Mouse (Mus musculus): ENCODE measurements around the gene Traf5. TPM values are rescaled to one million over a fixed set of nuclear protein-coding genes. Genes with fewer than 3 reads are reported as not detected.

Gene Traf5
- polyA plus RNA-seq, 1 experiment: 9.7 TPM

DNA sequence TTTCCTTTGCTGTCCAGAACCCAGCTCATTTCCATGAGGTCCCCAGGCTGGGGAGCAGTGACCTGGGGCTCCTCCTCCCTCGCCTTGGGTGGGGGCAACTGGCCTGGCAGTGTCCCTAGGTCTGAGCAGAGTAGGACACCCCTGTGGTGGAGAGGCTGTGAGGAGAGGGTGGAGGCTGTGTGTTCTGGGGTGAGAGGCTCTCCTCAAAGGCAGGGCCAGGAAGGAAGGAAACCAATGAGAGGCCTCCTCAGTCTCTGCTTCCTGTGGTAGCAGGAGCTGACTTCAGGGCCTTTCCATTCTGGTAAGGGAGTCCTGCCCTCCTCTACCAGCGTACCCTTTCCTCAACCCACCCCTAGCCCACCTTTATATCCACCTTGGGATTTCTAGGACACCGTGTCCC lies 136.1 kb downstream of the Traf5 start:
- WGBS: 90% methylated on average over 3 of the region's 3 CpGs
- Histone ChIP-seq H3K27me3 (ENCODE audit: control insufficient read depth, insufficient read depth, low read length) (no peaks in the 10 kb centered on the region), H3K4me1 (ENCODE audit: control insufficient read depth, insufficient read depth, insufficient read length, low read length) (peaks cover 3% of the 10 kb centered on the region), H3K36me3 (ENCODE audit: control insufficient read depth, insufficient read depth, low read length) (no peaks in the 10 kb centered on the region), H3K4me3 (ENCODE audit: low read depth, low read length) (peak overlapping the region; percentile 38), H3K27ac (ENCODE audit: insufficient read depth, low read depth, low read length) (peak overlapping the region; percentile 75)
- TF ChIP-seq CTCF (IDR thresholded peaks at IDR 0.05; ENCODE audit: extremely low read depth, insufficient read length, insufficient replicate concordance, low read depth, low read length) (no peak), POLR2A (IDR thresholded peaks at IDR 0.05; ENCODE audit: low read depth, low read length) (no peak)

- H3K4me3 ChIP-seq (ENCODE audit: low read depth, low read length): no peak overlapping the region
- no peaks in the 10 kb centered on the region for H3K36me3 ChIP-seq (ENCODE audit: control insufficient read depth, insufficient read depth, low read length)
- WGBS: 73% methylated on average over 3 of the region's 3 CpGs
- H3K4me1 ChIP-seq (ENCODE audit: control insufficient read depth, insufficient read depth, insufficient read length, low read length): peaks cover 3% of the 10 kb centered on the region
- peak overlapping the region; percentile 75 for H3K27ac ChIP-seq (ENCODE audit: insufficient read depth, low read depth, low read length)
- H3K27me3 ChIP-seq (ENCODE audit: control insufficient read depth, insufficient read depth, low read length): no peaks in the 10 kb centered on the region
- TF ChIP-seq POLR2A (IDR thresholded peaks at IDR 0.05; ENCODE audit: low read depth, low read length): no peak
Measured at GRCm38 (mm10) chr1:191955101-191955500, 137.3 kb downstream of the Traf5 start.

DNA sequence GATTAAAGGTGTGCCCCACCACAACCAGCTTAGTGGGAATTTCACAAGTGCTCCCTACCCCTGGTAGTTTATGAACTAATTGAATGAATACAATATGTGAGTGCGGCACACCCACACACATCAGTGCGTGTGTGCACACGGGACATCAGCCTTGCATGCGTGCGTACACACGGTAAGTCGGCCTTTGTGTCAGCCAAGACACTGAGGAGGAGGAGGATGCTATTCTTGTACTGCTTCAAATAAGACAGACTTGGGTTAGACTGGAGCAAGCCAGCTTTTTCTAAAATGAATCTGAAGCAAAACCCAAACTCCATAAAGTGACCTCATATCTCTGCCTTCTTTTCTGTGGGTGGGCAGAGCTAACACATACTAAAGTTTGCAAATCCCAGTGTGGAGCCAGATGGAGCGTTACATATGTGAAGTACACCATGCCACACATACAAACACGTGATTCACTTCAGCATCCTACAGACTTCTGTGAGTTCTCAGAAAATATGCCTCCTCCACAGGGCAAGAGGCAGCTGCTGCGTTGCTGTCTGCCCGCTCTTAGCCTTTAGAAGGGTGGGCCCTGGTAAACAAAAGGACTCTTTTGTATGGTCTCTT lies 139.5 kb downstream of the Traf5 start:
- H3K4me3 ChIP-seq (ENCODE audit: low read depth, low read length): no peak overlapping the region
- peaks cover 3% of the 10 kb centered on the region for H3K4me1 ChIP-seq (ENCODE audit: control insufficient read depth, insufficient read depth, insufficient read length, low read length)
- 93% methylated on average over 11 of the region's 11 CpGs for WGBS
- no peak overlapping the region for H3K27ac ChIP-seq (ENCODE audit: insufficient read depth, low read depth, low read length)
- H3K36me3 ChIP-seq (ENCODE audit: control insufficient read depth, insufficient read depth, low read length): no peaks in the 10 kb centered on the region
- H3K27me3 ChIP-seq (ENCODE audit: control insufficient read depth, insufficient read depth, low read length): no peaks in the 10 kb centered on the region
- no peak for TF ChIP-seq POLR2A (IDR thresholded peaks at IDR 0.05; ENCODE audit: low read depth, low read length)
- TF ChIP-seq CTCF (IDR thresholded peaks at IDR 0.05; ENCODE audit: extremely low read depth, insufficient read length, insufficient replicate concordance, low read depth, low read length): no peak

DNA sequence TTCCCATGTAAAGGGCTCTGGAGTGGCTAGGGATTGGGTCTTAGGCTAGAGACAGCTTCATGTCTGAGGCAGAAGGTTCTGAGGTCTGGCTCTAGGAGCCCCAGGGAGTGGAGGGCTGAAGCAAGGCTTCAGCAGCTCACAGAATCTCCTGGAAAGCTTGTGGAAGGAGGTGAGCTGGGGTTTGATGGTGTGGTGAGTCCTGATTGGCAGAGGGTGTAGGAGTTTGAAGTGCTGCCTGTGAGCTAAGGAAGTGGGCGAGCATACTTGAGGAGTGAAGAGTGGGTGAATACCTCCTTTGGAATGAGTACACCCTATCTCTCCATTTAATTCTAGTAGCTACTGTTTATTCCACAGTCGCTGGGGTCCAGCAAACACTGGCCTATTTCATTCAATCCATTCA lies 141.7 kb downstream of the Traf5 start:
- Histone ChIP-seq H3K27me3 (ENCODE audit: control insufficient read depth, insufficient read depth, low read length) (no peaks in the 10 kb centered on the region), H3K36me3 (ENCODE audit: control insufficient read depth, insufficient read depth, low read length) (no peaks in the 10 kb centered on the region), H3K4me1 (ENCODE audit: control insufficient read depth, insufficient read depth, insufficient read length, low read length) (peaks cover 10% of the 10 kb centered on the region; the same call in 1 of the 2 replicates), H3K4me3 (ENCODE audit: low read depth, low read length) (no peak overlapping the region), H3K27ac (ENCODE audit: insufficient read depth, low read depth, low read length) (no peak overlapping the region)
- 69% methylated on average over 2 of the region's 2 CpGs for WGBS
- TF ChIP-seq CTCF (IDR thresholded peaks at IDR 0.05; ENCODE audit: extremely low read depth, insufficient read length, insufficient replicate concordance, low read depth, low read length) (no peak), POLR2A (IDR thresholded peaks at IDR 0.05; ENCODE audit: low read depth, low read length) (no peak)

- H3K27ac ChIP-seq (ENCODE audit: insufficient read depth, low read depth, low read length): no peak overlapping the region
- no peak overlapping the region for H3K4me3 ChIP-seq (ENCODE audit: low read depth, low read length)
- TF ChIP-seq POLR2A (IDR thresholded peaks at IDR 0.05; ENCODE audit: low read depth, low read length): no peak
- TF ChIP-seq CTCF (IDR thresholded peaks at IDR 0.05; ENCODE audit: extremely low read depth, insufficient read length, insufficient replicate concordance, low read depth, low read length): no peak
- peaks cover 13% of the 10 kb centered on the region; the same call in 1 of the 2 replicates for H3K4me1 ChIP-seq (ENCODE audit: control insufficient read depth, insufficient read depth, insufficient read length, low read length)
- H3K27me3 ChIP-seq (ENCODE audit: control insufficient read depth, insufficient read depth, low read length): no peaks in the 10 kb centered on the region
- 85% methylated on average over 8 of the region's 8 CpGs for WGBS
- H3K36me3 ChIP-seq (ENCODE audit: control insufficient read depth, insufficient read depth, low read length): no peaks in the 10 kb centered on the region
Measured at GRCm38 (mm10) chr1:191948600-191948999, 143.8 kb downstream of the Traf5 start.

- Histone ChIP-seq H3K27ac (ENCODE audit: insufficient read depth, low read depth, low read length) (no peak overlapping the region), H3K36me3 (ENCODE audit: control insufficient read depth, insufficient read depth, low read length) (no peaks in the 10 kb centered on the region), H3K4me1 (ENCODE audit: control insufficient read depth, insufficient read depth, insufficient read length, low read length) (peaks cover 13% of the 10 kb centered on the region; the same call in 1 of the 2 replicates), H3K27me3 (ENCODE audit: control insufficient read depth, insufficient read depth, low read length) (no peaks in the 10 kb centered on the region), H3K4me3 (ENCODE audit: low read depth, low read length) (no peak overlapping the region)
- TF ChIP-seq POLR2A (IDR thresholded peaks at IDR 0.05; ENCODE audit: low read depth, low read length) (no peak), CTCF (IDR thresholded peaks at IDR 0.05; ENCODE audit: extremely low read depth, insufficient read length, insufficient replicate concordance, low read depth, low read length) (no peak)
- WGBS: 90% methylated on average over 8 of the region's 8 CpGs
Measured at GRCm38 (mm10) chr1:191947796-191948195, 144.6 kb downstream of the Traf5 start.

Other genes starting within 250 kb of the Traf5 start
- gene Slc30a1, start 185.8 kb downstream of the Traf5 start, polyA plus RNA-seq (2012; rRNA removed): 15.3 and 16.5 TPM in 2 replicates
- 0.10 TPM in 1 of 2 replicates, not detected in the other for gene Rd3, start 115.2 kb downstream of the Traf5 start, polyA plus RNA-seq (2012; rRNA removed)
- gene Rcor3, start 45.5 kb upstream of the Traf5 start, polyA plus RNA-seq (2012; rRNA removed): 19.9 and 38.0 TPM in 2 replicates
- gene Kcnh1, start 98.2 kb upstream of the Traf5 start, polyA plus RNA-seq (2012; rRNA removed): 0.08 and 0.14 TPM in 2 replicates